Mouse (Mus musculus) E14TG2a.4 (cell line): ENCODE measurements around the gene Syt9.

ENCODE experiments used
- CTCF ChIP-seq: conservative IDR thresholded peaks from 2 replicates; pipeline ENCODE4 v1.5.1; 2014; ENCODE audit warnings: low read length
- NANOG ChIP-seq: IDR thresholded peaks from 2 replicates; pipeline ENCODE4 v1.6.1; 2014; ENCODE audit warnings: borderline replicate concordance, low read length, mixed read lengths

- TF ChIP-seq CTCF (no peak), NANOG (no peak)
These were observed 148.9 kb downstream of the Syt9 start for GRCm38 (mm10) chr7:107519256-107520025.
